Mouse (Mus musculus) heart, postnatal 0 days (tissue): ENCODE data around the gene Il1rapl2. TPM values are rescaled to one million over a fixed set of nuclear protein-coding genes. Genes with fewer than 3 reads are reported as not detected.

Experiments used
- ATAC-seq: fragments of 200-750 bp; cut with Nextera tagmentation; 2 replicates; pipeline ENCODE4 v1.8.0; 2017; ENCODE audit warnings: low read depth, moderate number of reproducible peaks, moderate library complexity; ENCODE audit not compliant: insufficient read depth
- DNase-seq: peaks from one replicate; pipeline ENCODE4 v3.0.0-alpha.2; 2016; ENCODE audit warnings: low spot score
- H3K27ac ChIP-seq: fragments of 300-500 bp; sonication (generic); 2 replicates; pipeline ENCODE4 v1.5.1; 2014; ENCODE audit warnings: low read depth, mild to moderate bottlenecking
- H3K27me3 ChIP-seq: fragments of 300-500 bp; sonication (generic); 2 replicates; pipeline ENCODE4 v1.6.1; 2014; ENCODE audit warnings: low read length, mixed read lengths; ENCODE audit not compliant: control insufficient read depth, insufficient read depth
- H3K36me3 ChIP-seq: fragments of 300-500 bp; sonication (generic); replicated peaks from 2 replicates; pipeline ENCODE4 v1.6.1; 2014; ENCODE audit warnings: low read length, mixed read lengths; ENCODE audit not compliant: control insufficient read depth, insufficient read depth
- H3K4me1 ChIP-seq: fragments of 300-500 bp; sonication (generic); 2 replicates; pipeline ENCODE4 v1.6.1; 2014; ENCODE audit warnings: antibody characterized with exemption; ENCODE audit not compliant: control insufficient read depth, insufficient read depth
- H3K4me2 ChIP-seq: fragments of 300-500 bp; sonication (generic); 2 replicates; pipeline ENCODE4 v1.6.1; 2014; ENCODE audit warnings: low read depth, mild to moderate bottlenecking, low read length, moderate library complexity
- H3K4me3 ChIP-seq: fragments of 300-500 bp; sonication (generic); 2 replicates; pipeline ENCODE4 v1.5.1; 2014; ENCODE audit warnings: low read depth, low read length
- H3K9ac ChIP-seq: fragments of 300-500 bp; sonication (generic); replicated peaks from 2 replicates; pipeline ENCODE4 v1.6.1; 2014; ENCODE audit warnings: low read depth, low read length, mixed read lengths
- H3K9me3 ChIP-seq: fragments of 300-500 bp; sonication (generic); replicated peaks from 2 replicates; pipeline ENCODE4 v1.6.1; 2016; ENCODE audit warnings: low read length; ENCODE audit not compliant: control insufficient read depth
- CTCF ChIP-seq: IDR thresholded peaks from 2 replicates; pipeline ENCODE4 v1.5.1; 2016; ENCODE audit warnings: antibody characterized with exemption, control low read depth, low read depth
- EP300 ChIP-seq: IDR thresholded peaks from 2 replicates; pipeline ENCODE4 v1.6.1; 2016; ENCODE audit warnings: antibody characterized with exemption, low read depth
- WGBS: fragments of 180-500 bp; shearing (Covaris S2); extraction: QIAGEN DNeasy Blood & Tissue Kit; methylation state at CpG from one replicate; pipeline ENCODE4 v1.1.7; 2014; 5-methylcytosine and 5-hydroxymethylcytosine counted together
- polyA plus RNA-seq: library from polyadenylated mRNA; unstranded; fragments of >200 nt; fragmentation: Nextera tagmentation; extraction: Ambion mirVana; gene quantifications from 2 replicates; pipeline ENCODE4 v1.2.1, GENCODE M21; 2015
- total RNA-seq: library from RNA; depleted of rRNA; stranded (reverse); fragments of >200 nt; gene quantifications from 2 replicates; pipeline ENCODE4 v1.2.3, GENCODE M21; 2014; ENCODE audit warnings: low replicate concordance

Il1rapl2 gene
- total and polyA plus RNA-seq, 2 experiments from 2014 or later = 0.07 TPM; not detected in 1

GRCm38 (mm10) chrX:137806231-137807114 lies 236.1 kb downstream of the Il1rapl2 start:
- Histone ChIP-seq H3K4me1 (no peaks in the 10 kb centered on the region), H3K27ac (no peak overlapping the region), H3K9ac (no peak overlapping the region), H3K36me3 (no peaks in the 10 kb centered on the region), H3K27me3 (no peaks in the 10 kb centered on the region), H3K4me3 (no peak overlapping the region), H3K4me2 (no peak overlapping the region), H3K9me3 (no peaks in the 10 kb centered on the region)
- 75% methylated on average over 4 of the region's 4 CpGs for WGBS
- TF ChIP-seq EP300 = no peak
- no peak for TF ChIP-seq CTCF
- DNase-seq (no peak), ATAC-seq (no peak)

DNA sequence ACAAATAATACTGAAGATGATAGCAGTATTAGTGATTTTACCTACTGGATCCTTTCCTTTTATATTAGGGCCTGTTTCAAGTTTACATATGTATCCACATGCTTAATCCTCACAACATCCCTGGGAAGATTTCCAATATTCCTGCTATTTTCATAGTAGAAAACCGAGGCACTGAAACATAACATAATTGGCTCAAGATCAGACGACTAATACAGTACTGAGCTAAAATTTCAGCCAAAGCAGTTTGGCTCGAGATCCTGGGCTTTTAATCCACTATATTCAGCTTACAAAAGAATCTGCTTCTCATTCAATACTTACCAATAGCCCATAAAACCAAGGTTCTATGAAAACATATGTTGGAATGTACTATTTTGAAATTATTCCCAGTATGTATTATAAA lies 239.1 kb downstream of the Il1rapl2 start:
- TF ChIP-seq CTCF (no peak), EP300 (no peak)
- Histone ChIP-seq H3K4me2 (no peak overlapping the region), H3K4me1 (no peaks in the 10 kb centered on the region), H3K9me3 (no peaks in the 10 kb centered on the region), H3K36me3 (no peaks in the 10 kb centered on the region), H3K4me3 (no peak overlapping the region), H3K9ac (no peak overlapping the region), H3K27me3 (no peaks in the 10 kb centered on the region), H3K27ac (no peak overlapping the region)
- ATAC-seq (no peak), DNase-seq (no peak)
- 42% methylated on average over 3 of the region's 3 CpGs for WGBS

GRCm38 (mm10) chrX:137812151-137812550 lies 241.7 kb downstream of the Il1rapl2 start:
- 59% methylated on average over 1 of the region's 1 CpGs for WGBS
- ATAC-seq (no peak), DNase-seq (no peak)
- Histone ChIP-seq H3K9me3 (no peaks in the 10 kb centered on the region), H3K4me2 (no peak overlapping the region), H3K9ac (no peak overlapping the region), H3K27ac (no peak overlapping the region), H3K4me1 (no peaks in the 10 kb centered on the region), H3K36me3 (no peaks in the 10 kb centered on the region), H3K27me3 (no peaks in the 10 kb centered on the region), H3K4me3 (no peak overlapping the region)
- no peak for TF ChIP-seq EP300
- TF ChIP-seq CTCF = no peak

DNA sequence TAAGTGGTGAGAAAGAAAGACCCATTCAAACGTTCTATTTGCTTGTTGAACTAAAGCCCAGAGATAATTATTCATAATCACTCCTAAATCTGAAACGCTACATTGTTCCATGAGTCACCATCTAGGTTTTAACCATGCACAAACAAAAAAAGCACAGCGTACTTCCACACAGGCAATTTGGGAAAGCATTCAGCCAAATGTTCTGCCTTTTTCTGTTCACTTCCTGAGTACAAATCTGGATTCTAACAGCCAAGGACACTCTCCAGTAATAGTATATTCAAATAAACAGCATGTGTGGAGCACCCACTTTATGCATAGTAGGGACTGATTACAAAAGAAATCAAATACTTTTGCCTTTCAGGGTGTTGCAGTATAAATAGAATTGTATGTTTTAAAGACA lies 278.5 kb downstream of the Il1rapl2 start:
- DNase-seq = no peak
- Histone ChIP-seq H3K4me3 (no peak overlapping the region), H3K9ac (no peak overlapping the region), H3K4me2 (no peak overlapping the region), H3K27ac (no peak overlapping the region), H3K27me3 (no peaks in the 10 kb centered on the region), H3K36me3 (no peaks in the 10 kb centered on the region), H3K9me3 (no peaks in the 10 kb centered on the region), H3K4me1 (no peaks in the 10 kb centered on the region)
- TF ChIP-seq EP300 = no peak
- TF ChIP-seq CTCF = no peak
- no peak for ATAC-seq
- WGBS = 44% methylated on average over 3 of the region's 3 CpGs

DNA sequence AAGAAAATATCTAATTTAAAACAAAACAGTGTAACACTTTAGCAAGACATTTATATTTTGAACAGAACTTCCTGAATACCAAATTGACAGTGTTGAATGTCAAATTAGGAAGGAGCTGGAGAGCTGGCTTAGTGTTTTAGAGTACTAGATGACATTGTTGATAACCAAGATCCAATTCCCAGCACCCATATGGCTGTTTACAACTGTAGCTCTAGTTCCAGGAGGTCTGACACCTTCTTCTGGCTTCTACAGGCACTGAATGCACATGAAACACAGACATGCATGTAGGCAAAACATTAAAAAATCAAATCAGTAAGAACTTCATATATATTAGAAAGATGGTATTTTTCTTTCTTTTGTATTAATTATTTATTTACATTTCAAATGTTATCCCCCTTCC lies 353.1 kb downstream of the Il1rapl2 start:
- Histone ChIP-seq H3K4me1 (no peaks in the 10 kb centered on the region), H3K27me3 (no peaks in the 10 kb centered on the region), H3K36me3 (no peaks in the 10 kb centered on the region), H3K9ac (no peak overlapping the region), H3K9me3 (no peaks in the 10 kb centered on the region), H3K4me3 (no peak overlapping the region), H3K4me2 (no peak overlapping the region), H3K27ac (no peak overlapping the region)
- no peak for DNase-seq
- no peak for ATAC-seq
- TF ChIP-seq EP300 (no peak), CTCF (no peak)

GRCm38 (mm10) chrX:137926835-137927234 lies 356.4 kb downstream of the Il1rapl2 start:
- H3K4me1 ChIP-seq = no peaks in the 10 kb centered on the region
- DNase-seq = no peak
- 46% methylated on average over 2 of the region's 2 CpGs for WGBS
- H3K4me2 ChIP-seq = no peak overlapping the region
- H3K9me3 ChIP-seq = no peaks in the 10 kb centered on the region
- no peak overlapping the region for H3K27ac ChIP-seq
- no peaks in the 10 kb centered on the region for H3K27me3 ChIP-seq
- no peak for ATAC-seq
- no peaks in the 10 kb centered on the region for H3K36me3 ChIP-seq
- no peak overlapping the region for H3K9ac ChIP-seq
- no peak for TF ChIP-seq CTCF
- no peak for TF ChIP-seq EP300
- no peak overlapping the region for H3K4me3 ChIP-seq
